ENCODE assay signal across 20 mouse cellular contexts in genomic region chr4:129194280-129194679, GRCm38 (mm10). TPM values are rescaled to one million over a fixed set of nuclear protein-coding genes. Genes with fewer than 3 reads are reported as not detected.
A peak's percentile ranks its signal among the peaks of the same experiment; 100 is the strongest.
DNase-seq lines count a peak whose midpoint lies in the region; TF ChIP-seq lines count a peak whose summit lies in the region.
"Had no signal": no experiment of that assay in that cellular context is flagged by ENCODE, and none has a peak within 500 bp of the region (broad histone marks: within the 10 kb centered on the region; RNA-seq: fewer than 3 reads in every experiment).

No protein-coding gene starts in this region.

- TF ChIP-seq RAD21 in CH12.LX (IDR thresholded peaks at IDR 0.05; ENCODE audit: low read depth, low read length) = no peak
- no peak for TF ChIP-seq RAD21 in MEL (IDR thresholded peaks at IDR 0.05; ENCODE audit: low read depth, low read length)

- TF ChIP-seq POLR2A in CH12.LX (IDR thresholded peaks at IDR 0.05; ENCODE audit: low read depth, low read length) (no peak), MEL (IDR thresholded peaks at IDR 0.05; ENCODE audit: control insufficient read depth in 1 of 2, insufficient read depth in 1 of 2, low read depth in 1 of 2, low read length in 2 of 2, poor library complexity in 1 of 2) (no peak)
- TF ChIP-seq POLR2A in small intestine, adult 2 months (IDR thresholded peaks at IDR 0.05; ENCODE audit: low read depth, low read length) = no peak

- H3K4me2 ChIP-seq in CH12.LX (ENCODE audit: insufficient read depth, low read depth, poor library complexity, severe bottlenecking) = no peak overlapping the region
- H3K4me2 ChIP-seq: embryonic facial prominence, embryonic 13.5 days; forebrain, embryonic 12.5 days; heart, embryonic 12.5 days; hindbrain, embryonic 14.5 days; intestine, embryonic 15.5 days had no signal

- 70% methylated on average over 1 of the region's 1 CpGs for WGBS in small intestine, adult 2 months
- 91% methylated on average over 1 of the region's 1 CpGs for WGBS in heart, embryonic 10.5 days

- TF ChIP-seq EP300 in CH12.LX (IDR thresholded peaks at IDR 0.05; ENCODE audit: low read length) = no peak
- TF ChIP-seq EP300 in MEL (IDR thresholded peaks at IDR 0.05; ENCODE audit: low read depth in 1 of 2, low read length in 2 of 2) = no peak

- peaks cover 57 to 73% of the 10 kb centered on the region in 2 experiments for H3K36me3 ChIP-seq in CH12.LX (replicated peaks in 1 of 2; ENCODE audit: control insufficient read depth in 1 of 2, insufficient read depth in 1 of 2, low read length in 1 of 2)
- H3K36me3 ChIP-seq in MEL (ENCODE audit: control insufficient read depth in 1 of 2, insufficient read depth in 2 of 2, low read length in 2 of 2) = peaks cover 18 to 39% of the 10 kb centered on the region in 2 experiments
- peaks cover 25% of the 10 kb centered on the region for H3K36me3 ChIP-seq in small intestine, adult 2 months (ENCODE audit: control insufficient read depth, insufficient read depth, low read length)
- peaks cover 44% of the 10 kb centered on the region for H3K36me3 ChIP-seq in heart, embryonic 10.5 days

- dilution Hi-C loops in CH12.LX (cut with MboI; ENCODE audit: extremely low pct_ligation_motif_present, extremely low pct_unique_long_range_greater_than_20kb, low sequenced_read_pairs) = no loop called here

- H3K4me3 ChIP-seq in CH12.LX (replicated peaks in 1 of 3; ENCODE audit: low read depth in 2 of 3, low read length in 2 of 3, poor library complexity in 1 of 3) (no peak overlapping the region), MEL (ENCODE audit: control insufficient read depth in 1 of 2, insufficient read depth in 1 of 2, low read depth in 2 of 2, low read length in 2 of 2) (no peak overlapping the region)
- no peak overlapping the region for H3K4me3 ChIP-seq in small intestine, adult 2 months (ENCODE audit: low read depth, low read length)
- H3K4me3 ChIP-seq in heart, embryonic 10.5 days = no peak overlapping the region
- H3K4me3 ChIP-seq: embryonic facial prominence, embryonic 13.5 days; forebrain, embryonic 12.5 days; heart, adult 2 months; heart, embryonic 12.5 days; hindbrain, embryonic 10.5 days; intestine, embryonic 15.5 days had no signal

- H3K9ac ChIP-seq in CH12.LX (ENCODE audit: insufficient read depth, low read depth) (no peak overlapping the region), MEL (ENCODE audit: control insufficient read depth, low read depth, low read length, poor library complexity, severe bottlenecking) (no peak overlapping the region)
- H3K9ac ChIP-seq: embryonic facial prominence, embryonic 13.5 days; forebrain, embryonic 12.5 days; heart, embryonic 12.5 days; hindbrain, embryonic 14.5 days; intestine, embryonic 15.5 days had no signal

- H3K9me3 ChIP-seq in CH12.LX (replicated peaks; ENCODE audit: low read length) (no peaks in the 10 kb centered on the region), MEL (replicated peaks; ENCODE audit: insufficient read depth, low read length) (no peaks in the 10 kb centered on the region)
- no peaks in the 10 kb centered on the region for H3K9me3 ChIP-seq in heart, embryonic 10.5 days
- H3K9me3 ChIP-seq: embryonic facial prominence, embryonic 13.5 days; forebrain, embryonic 12.5 days; heart, embryonic 12.5 days; hindbrain, embryonic 10.5 days; intestine, embryonic 15.5 days had no signal

- TF ChIP-seq CTCF in CH12.LX (conservative IDR thresholded peaks at IDR 0.05 in 1 of 2, IDR thresholded peaks at IDR 0.05 in 1 of 2; ENCODE audit: low read depth in 2 of 2, low read length in 2 of 2) = no peak
- TF ChIP-seq CTCF in MEL (IDR thresholded peaks at IDR 0.05 in 2 of 3, conservative IDR thresholded peaks at IDR 0.05 in 1 of 3; ENCODE audit: control insufficient read depth in 1 of 3, insufficient read depth in 1 of 3, low read depth in 2 of 3, low read length in 3 of 3, poor library complexity in 1 of 3, severe bottlenecking in 1 of 3) = no peak
- TF ChIP-seq CTCF in small intestine, adult 2 months (IDR thresholded peaks at IDR 0.05; ENCODE audit: extremely low read depth, insufficient read length, insufficient replicate concordance, low read depth, low read length) = no peak

- H3K4me1 ChIP-seq in CH12.LX (ENCODE audit: control insufficient read depth in 1 of 2, insufficient read depth in 2 of 2) = peaks cover 9 to 40% of the 10 kb centered on the region in 2 experiments
- peaks cover 6 to 9% of the 10 kb centered on the region in 2 experiments for H3K4me1 ChIP-seq in MEL (ENCODE audit: control insufficient read depth in 1 of 2, insufficient read depth in 2 of 2, low read length in 2 of 2)
- peaks cover 7% of the 10 kb centered on the region for H3K4me1 ChIP-seq in small intestine, adult 2 months (ENCODE audit: control insufficient read depth, insufficient read depth, insufficient read length, low read length)
- H3K4me1 ChIP-seq in heart, embryonic 10.5 days = peaks cover 16% of the 10 kb centered on the region

- no peak overlapping the region for H3K27ac ChIP-seq in CH12.LX (ENCODE audit: insufficient read depth, low read depth)
- no peak overlapping the region for H3K27ac ChIP-seq in MEL (ENCODE audit: control insufficient read depth, low read depth, low read length)
- 0 out of 2 replicates have a peak overlapping the region, but pooled peaks have one; percentile 14 for H3K27ac ChIP-seq in small intestine, adult 2 months (ENCODE audit: insufficient read depth, low read depth, low read length)
- no peak overlapping the region for H3K27ac ChIP-seq in heart, embryonic 10.5 days
- H3K27ac ChIP-seq: embryonic facial prominence, embryonic 13.5 days; forebrain, embryonic 12.5 days; heart, adult 2 months; hindbrain, embryonic 10.5 days; hindbrain, embryonic 14.5 days; intestine, embryonic 15.5 days had no signal

- DNase-seq in adrenal gland, postnatal 36 days = peak; percentile 20 to 27
- no peak for DNase-seq in adrenal gland, adult 8-10 months
- DNase-seq in CH12.LX (ENCODE audit: extremely low read depth) (no peak), MEL (ENCODE audit: low read depth, low spot score) (no peak)
- DNase-seq in heart, embryonic 10.5 days (ENCODE audit: low spot score) = no peak
- no peak for DNase-seq in cerebellum, adult 9-11 months
- DNase-seq: adrenal gland, postnatal 25 days; cerebellum, adult 11-12 months; cerebellum, adult 9-10 months; cerebellum, postnatal 36 days; gastrocnemius, postnatal 14 days; heart, adult 2 months had no signal

- H3K27me3 ChIP-seq in CH12.LX (replicated peaks) = no peaks in the 10 kb centered on the region
- no peaks in the 10 kb centered on the region for H3K27me3 ChIP-seq in MEL (ENCODE audit: control insufficient read depth in 1 of 2, insufficient read depth in 2 of 2, low read length in 2 of 2)
- H3K27me3 ChIP-seq in small intestine, adult 2 months (ENCODE audit: control insufficient read depth, insufficient read depth, low read length) = no peaks in the 10 kb centered on the region
- no peaks in the 10 kb centered on the region for H3K27me3 ChIP-seq in heart, embryonic 10.5 days (ENCODE audit: insufficient read depth, poor library complexity, severe bottlenecking)
- H3K27me3 ChIP-seq: embryonic facial prominence, embryonic 13.5 days; forebrain, embryonic 12.5 days; heart, embryonic 12.5 days; intestine, embryonic 15.5 days; Patski had no signal

- H3K79me2 ChIP-seq in CH12.LX (replicated peaks; ENCODE audit: control insufficient read depth, extremely low read depth, insufficient read depth, poor library complexity, severe bottlenecking) = peaks cover 64% of the 10 kb centered on the region
- peaks cover 49% of the 10 kb centered on the region for H3K79me2 ChIP-seq in MEL (ENCODE audit: control insufficient read depth, insufficient read depth, low read length, poor library complexity)

- in situ Hi-C loops in CH12.LX (cut with MboI; ENCODE audit: low pct_ligation_motif_present, low pct_unique_long_range_greater_than_20kb, low sequenced_read_pairs) = no loop called here

TF ChIP-seq in CH12.LX, 34 proteins besides CTCF, POLR2A, EP300 and RAD21 (continues in another document):
- no peak for TF ChIP-seq ELF1 (IDR thresholded peaks at IDR 0.05; ENCODE audit: low read depth, low read length)

TF ChIP-seq in MEL, 35 proteins besides CTCF, POLR2A, EP300 and RAD21 (continues in another document):
- TF ChIP-seq GATA1 (IDR thresholded peaks at IDR 0.05; ENCODE audit: low read depth, low read length) = no peak

RNA-seq across cellular contexts. Expression of gene Yars, which starts 4.7 kb away (rescaled TPM):
- 100 to 1,000 TPM in 1 of 2 experiments, 10 to 100 TPM in 1; 95.2 to 102 TPM for total RNA-seq in adrenal gland, postnatal 36 days (2021)
- total RNA-seq in adrenal gland, adult 8-10 months (2022) = 100 to 1,000 TPM in 1 of 4 experiments, 10 to 100 TPM in 3; 83.3 to 108 (median 89.0) TPM
- total RNA-seq in CH12.LX (2012; rRNA removed) (128 and 180 TPM in 2 replicates), CH12.LX (2014; rRNA removed) (96.1 and 96.3 TPM in 2 replicates), MEL (2012; rRNA removed) (89.5 and 113 TPM in 2 replicates)
- polyA plus RNA-seq in CH12.LX (2012; ENCODE audit: insufficient read length, low read depth) (207 and 220 TPM in 2 replicates), MEL (2012; ENCODE audit: insufficient read depth in 1 of 2, insufficient read length in 2 of 2, low read depth in 1 of 2, low replicate concordance in 2 of 2, missing spikeins in 1 of 2) (100 to 1,000 TPM; 179 to 539 TPM)
- polyA plus RNA-seq in small intestine, adult 2 months (2012; rRNA removed) = 5.5 and 7.8 TPM in 2 replicates
- polyA plus RNA-seq in heart, embryonic 10.5 days (2016; fragmentation: Nextera tagmentation; extraction: Ambion mirVana) = 75.8 and 84.8 TPM in 2 replicates

RNA-seq across cellular contexts. Expression of gene S100pbp, which starts 4.8 kb away (rescaled TPM):
- total RNA-seq in adrenal gland, postnatal 36 days (2021) = 10 to 100 TPM; 23.1 to 23.6 TPM
- 10 to 100 TPM; 21.7 to 31.7 (median 25.4) TPM for total RNA-seq in adrenal gland, adult 8-10 months (2022)
- total RNA-seq in CH12.LX (2012; rRNA removed) (22.5 and 23.1 TPM in 2 replicates), CH12.LX (2014; rRNA removed) (43.6 and 44.7 TPM in 2 replicates), MEL (2012; rRNA removed) (11.6 and 14.2 TPM in 2 replicates)
- polyA plus RNA-seq in CH12.LX (2012; ENCODE audit: insufficient read length, low read depth) (35.8 and 43.6 TPM in 2 replicates), MEL (2012; ENCODE audit: insufficient read depth in 1 of 2, insufficient read length in 2 of 2, low read depth in 1 of 2, low replicate concordance in 2 of 2, missing spikeins in 1 of 2) (10 to 100 TPM in 1 of 2 experiments, not detected in 1; 28.3 TPM)
- 2.3 and 6.4 TPM in 2 replicates for polyA plus RNA-seq in small intestine, adult 2 months (2012; rRNA removed)
- polyA plus RNA-seq in heart, embryonic 10.5 days (2016; fragmentation: Nextera tagmentation; extraction: Ambion mirVana) = 19.9 and 20.1 TPM in 2 replicates

RNA-seq across cellular contexts. Expression of gene Fndc5, which starts 57.5 kb away (rescaled TPM):
- total RNA-seq in adrenal gland, postnatal 36 days (2021) = 1 to 10 TPM; 2.2 to 7.2 TPM
- total RNA-seq in adrenal gland, adult 8-10 months (2022) = 1 to 10 TPM; 3.7 to 6.3 (median 4.7) TPM
- total RNA-seq in CH12.LX (2012; rRNA removed) = 0.17 and 0.21 TPM in 2 replicates
- total RNA-seq in CH12.LX (2014; rRNA removed) = 0.08 TPM in 1 of 2 replicates, not detected in the other
- polyA plus RNA-seq in CH12.LX (2012; ENCODE audit: insufficient read length, low read depth) = 0.26 and 0.33 TPM in 2 replicates
- 15.5 and 15.8 TPM in 2 replicates for total RNA-seq in MEL (2012; rRNA removed)
- 100 to 1,000 TPM in 1 of 2 experiments, 10 to 100 TPM in 1; 35.9 to 123 TPM for polyA plus RNA-seq in MEL (2012; ENCODE audit: insufficient read depth in 1 of 2, insufficient read length in 2 of 2, low read depth in 1 of 2, low replicate concordance in 2 of 2, missing spikeins in 1 of 2)
- polyA plus RNA-seq in small intestine, adult 2 months (2012; rRNA removed) = 0.36 and 0.87 TPM in 2 replicates
- polyA plus RNA-seq in heart, embryonic 10.5 days (2016; fragmentation: Nextera tagmentation; extraction: Ambion mirVana) = 3.3 and 3.9 TPM in 2 replicates
- polyA plus RNA-seq: Patski had no signal

Comparison
In these comparisons a context has a peak if more than half of its experiments do, and no peak if none do; other contexts are left out.
1. DNase-seq: peak in adrenal gland, postnatal 36 days (2 of 2); none in adrenal gland, adult 8-10 months (single experiment), CH12.LX (single experiment), MEL (single experiment), heart, embryonic 10.5 days (single experiment) and cerebellum, adult 9-11 months (single experiment).